Mouse (Mus musculus) frontal cortex, postnatal 10 days (tissue): ENCODE data around the gene Txnl4b.

Experiments used
- DNase-seq, 2 experiments: peaks; one replicate each; pipeline ENCODE4 v3.0.0; 2022; ENCODE audit warnings: low spot score in 2 of 2, mixed read lengths in 1 of 2

The Txnl4b gene

DNA sequence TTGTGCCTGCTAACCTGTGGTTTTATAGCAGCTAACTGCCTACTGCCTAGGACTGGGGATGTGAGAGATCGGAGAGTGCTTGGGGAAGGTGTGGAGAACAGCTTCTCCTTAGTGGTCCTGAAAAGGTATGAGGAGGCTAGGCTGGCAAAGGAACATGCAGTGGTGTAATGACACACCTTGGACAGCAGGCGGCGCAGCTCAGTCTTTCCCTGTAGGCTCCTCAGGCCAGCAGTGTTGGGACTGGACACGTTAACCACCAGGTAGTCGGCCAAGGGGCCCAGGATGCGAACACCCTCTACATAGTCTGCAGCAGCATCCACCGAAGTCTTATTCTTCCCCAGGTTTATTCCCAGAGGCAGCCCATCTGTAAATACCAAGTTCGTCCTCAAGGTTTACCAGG lies 30.2 kb downstream of the Txnl4b start:
- DNase-seq, result peak in 1 of 2 experiments; percentile 22

GRCm38 (mm10) chr8:109606725-109607124 lies 41.0 kb downstream of the Txnl4b start:
- DNase-seq, result no peak

DNA sequence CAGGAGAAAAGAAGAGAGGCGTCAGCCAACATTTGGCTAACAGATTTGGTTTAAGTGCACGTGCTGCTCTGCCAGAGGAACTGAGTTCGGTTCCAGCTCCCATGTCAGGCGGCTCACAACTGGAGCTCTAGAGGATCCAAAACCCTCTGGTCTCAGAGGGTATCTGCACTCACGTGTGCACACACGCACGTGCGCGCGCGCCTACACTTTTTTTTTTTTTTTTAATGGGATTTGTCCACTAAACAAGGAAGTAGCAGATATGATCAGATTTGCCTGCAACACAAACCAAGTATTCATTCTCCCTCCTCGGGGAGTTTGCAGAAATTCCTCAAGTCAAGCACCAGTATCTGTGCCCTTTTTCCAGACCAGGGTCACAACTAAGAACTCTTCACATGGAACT lies 42.0 kb downstream of the Txnl4b start:
- no peak for DNase-seq

DNA sequence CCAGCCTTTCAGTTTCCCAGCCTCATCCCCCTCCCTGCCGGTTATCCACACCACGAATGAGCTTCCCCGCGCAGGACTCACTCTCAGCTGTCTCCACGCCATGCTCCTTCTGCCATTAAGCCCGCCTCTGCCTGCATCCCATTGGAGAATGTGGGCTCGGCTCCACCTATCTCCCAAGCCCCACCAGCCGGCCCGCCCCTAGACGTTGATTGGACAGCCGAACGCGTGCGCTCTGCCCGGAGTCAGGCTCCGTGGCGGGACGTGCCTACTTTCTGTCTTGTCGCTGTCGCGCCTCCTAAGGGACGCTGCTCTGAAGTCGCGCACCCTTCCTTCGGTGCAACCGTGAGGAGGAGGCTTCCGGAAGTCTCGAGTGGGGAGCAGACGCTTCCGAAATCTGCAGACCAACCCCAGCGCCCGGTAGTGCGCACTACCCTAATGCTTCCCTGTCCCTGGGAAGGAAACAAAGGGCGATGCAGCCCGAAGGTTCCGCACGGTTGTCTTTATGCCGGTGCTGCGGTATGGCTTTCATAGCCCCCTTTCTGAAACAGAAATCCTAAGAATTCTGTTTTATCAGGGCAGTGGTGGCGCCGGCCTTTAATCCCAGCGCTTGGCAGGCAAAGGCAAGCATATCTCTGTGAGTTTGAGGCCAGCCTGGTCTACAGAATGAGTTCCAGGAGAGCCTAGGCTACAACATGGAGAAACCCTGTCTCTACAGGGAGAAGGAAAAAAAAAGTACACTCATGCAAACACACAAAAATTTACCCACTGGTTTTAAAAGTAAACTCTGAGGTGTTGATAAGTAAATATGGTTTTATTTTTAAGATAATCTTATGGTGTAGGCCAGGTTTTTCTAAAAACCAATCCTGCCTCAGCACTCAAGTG lies 42.8 kb downstream of the Txnl4b start, which contains the start of gene Dhodh:
Dhodh (minus strand) TSS at position 403 of the 882 bp plus-strand sequence.
- DNase-seq, result peak; percentile 97

- no peak for DNase-seq
Measured at GRCm38 (mm10) chr8:109609153-109609502, 43.4 kb downstream of the Txnl4b start.

DNA sequence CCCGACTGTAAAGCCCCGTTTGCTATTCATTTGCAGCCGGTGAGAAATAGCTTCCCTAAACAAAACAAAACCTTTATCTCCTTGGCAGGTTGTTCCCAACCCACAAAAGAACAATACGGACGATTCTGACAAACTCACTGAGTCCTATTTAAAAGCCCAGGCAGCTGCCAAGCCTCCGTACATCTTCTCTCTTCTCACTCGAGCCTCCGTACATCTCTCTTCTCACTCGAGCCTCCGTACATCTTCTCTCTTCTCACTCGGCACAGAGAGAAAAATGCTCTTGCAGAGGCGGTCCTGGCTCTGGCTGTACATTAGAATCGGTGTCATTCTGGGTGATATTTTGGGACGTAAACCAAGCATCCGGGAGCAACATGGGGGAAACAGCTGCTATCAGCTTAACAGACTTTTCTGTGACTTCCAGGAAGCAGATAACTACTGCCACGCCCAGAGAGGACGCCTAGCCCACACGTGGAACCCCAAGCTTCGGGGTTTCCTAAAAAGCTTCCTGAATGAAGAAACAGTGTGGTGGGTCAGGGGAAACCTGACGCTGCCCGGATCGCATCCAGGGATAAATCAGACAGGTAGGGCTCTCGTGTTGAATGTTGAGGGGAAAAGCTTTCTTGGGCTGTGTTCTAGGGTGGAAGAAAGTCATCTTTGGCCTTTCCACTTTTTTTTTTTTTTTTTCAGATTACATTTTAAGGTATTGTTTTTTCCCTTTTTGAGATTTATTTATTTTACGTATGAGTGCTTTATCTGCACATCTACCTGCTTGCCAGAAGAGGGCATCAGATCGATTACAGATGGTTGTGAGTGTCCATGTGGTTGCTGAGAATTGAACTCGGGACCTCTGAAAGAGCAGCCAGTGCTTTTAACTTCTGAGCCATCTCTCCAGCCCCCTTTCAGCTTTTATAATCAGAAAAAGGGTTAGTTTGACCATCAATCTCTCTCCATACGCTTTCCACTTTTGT lies 48.8 kb downstream of the Txnl4b start, which contains the start of gene Pkd1l3:
Pkd1l3 (plus strand) TSS at position 275 of the 968 bp plus-strand sequence.
- DNase-seq, result no peak

GRCm38 (mm10) chr8:109615569-109615968 lies 49.9 kb downstream of the Txnl4b start:
- DNase-seq, result no peak
